Mouse (Mus musculus) left cerebral cortex, adult 11 months (tissue): ENCODE results near the gene Fam71e1.

Experiments used
- DNase-seq: peaks from one replicate; pipeline ENCODE4 v3.0.0; 2022; ENCODE audit warnings: low spot score

The Fam71e1 gene

GRCm38 (mm10) chr7:44535657-44536589, 39.5 kb downstream of the Fam71e1 start:
- no peak for DNase-seq

GRCm38 (mm10) chr7:44536590-44536968, 40.2 kb downstream of the Fam71e1 start:
- DNase-seq = no peak

- no peak for DNase-seq
These were observed 40.6 kb downstream of the Fam71e1 start for GRCm38 (mm10) chr7:44537009-44537408.

GRCm38 (mm10) chr7:44537496-44537895, 41.1 kb downstream of the Fam71e1 start:
- DNase-seq = no peak

DNA sequence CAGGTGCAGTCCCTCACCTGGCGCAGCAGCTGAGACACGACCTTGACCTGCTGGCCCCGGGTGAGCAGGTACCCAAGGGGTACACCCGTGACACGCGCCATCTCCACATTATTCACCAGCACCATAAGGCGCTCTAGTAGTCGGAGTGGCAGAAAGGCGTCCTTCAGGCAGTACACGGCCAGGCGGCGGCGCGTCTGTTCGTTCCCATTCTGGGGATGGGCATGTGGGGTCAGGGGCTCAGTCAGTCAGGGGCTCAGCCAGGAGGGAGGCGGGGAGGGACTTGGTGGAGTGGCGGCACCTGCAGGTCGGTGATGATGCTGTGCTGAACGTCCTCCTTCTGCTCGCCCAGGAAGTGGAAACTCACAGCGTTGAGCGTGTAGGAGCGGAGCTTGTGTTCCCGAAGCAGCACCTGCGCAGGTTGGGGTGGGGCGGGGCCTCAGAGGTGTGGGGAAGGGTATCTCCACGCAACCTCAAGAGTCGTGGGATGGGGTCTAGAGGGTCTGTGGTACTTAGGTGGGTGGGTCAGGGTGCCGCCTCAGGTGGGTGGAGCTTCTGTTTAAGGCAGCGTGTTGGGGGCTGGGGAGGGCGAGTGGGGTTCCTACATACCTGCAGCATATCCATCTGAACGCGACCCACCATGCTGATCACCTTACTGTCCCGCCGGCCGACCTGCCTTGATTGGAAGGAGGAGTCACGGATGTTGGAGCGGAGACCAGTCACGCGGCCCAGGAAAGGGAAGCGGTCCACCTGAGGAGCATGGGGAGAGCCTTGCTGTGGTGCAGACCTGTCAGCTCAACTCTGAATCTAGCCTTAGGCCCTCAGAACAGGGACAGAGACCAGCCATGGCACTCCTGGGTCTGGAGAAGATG, 42.6 kb downstream of the Fam71e1 start:
- no peak for DNase-seq

DNA sequence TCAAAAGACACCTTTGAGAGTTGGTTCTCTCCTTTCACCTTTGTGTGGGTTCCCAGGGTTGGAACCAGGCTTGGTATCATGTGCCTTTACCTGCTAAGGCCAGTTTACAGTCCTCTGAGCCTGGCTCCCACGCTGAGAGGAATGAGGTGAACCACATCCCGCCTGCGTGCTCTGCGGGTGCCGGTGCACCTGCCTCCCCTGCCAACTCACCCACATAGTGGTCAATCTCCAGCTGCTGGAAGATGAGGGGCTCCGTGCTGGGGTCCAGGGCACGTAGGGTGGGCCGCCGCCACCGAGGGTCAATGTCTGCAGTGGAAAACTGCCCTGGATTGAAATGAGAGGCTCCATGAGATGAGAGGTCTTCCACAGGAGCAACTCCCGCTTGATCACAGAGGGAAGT, 46.2 kb downstream of the Fam71e1 start:
- DNase-seq = no peak

DNA sequence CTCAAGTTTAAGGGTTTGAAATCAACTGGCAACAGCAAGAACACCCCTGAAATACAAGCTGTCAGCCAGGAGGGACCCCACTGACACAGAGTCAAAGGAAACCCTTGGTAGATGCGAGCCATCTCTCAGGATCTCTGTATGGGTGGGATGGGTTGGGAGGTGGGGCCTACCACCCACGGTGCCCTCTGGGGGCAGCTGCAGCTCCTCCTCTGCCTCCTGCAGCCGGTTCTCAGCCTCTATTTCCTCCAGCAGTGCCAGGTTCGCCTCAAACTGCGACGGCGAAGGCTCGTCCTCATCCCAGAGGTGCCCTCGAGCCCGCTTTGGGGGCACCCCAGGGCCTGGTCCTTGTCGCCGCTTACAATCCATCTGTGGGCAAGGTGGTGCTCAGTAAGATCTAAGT, 46.7 kb downstream of the Fam71e1 start:
- no peak for DNase-seq

GRCm38 (mm10) chr7:44546274-44546673, 49.9 kb downstream of the Fam71e1 start:
- DNase-seq = no peak

GRCm38 (mm10) chr7:44547041-44547440, 50.7 kb downstream of the Fam71e1 start:
- DNase-seq = no peak

DNA sequence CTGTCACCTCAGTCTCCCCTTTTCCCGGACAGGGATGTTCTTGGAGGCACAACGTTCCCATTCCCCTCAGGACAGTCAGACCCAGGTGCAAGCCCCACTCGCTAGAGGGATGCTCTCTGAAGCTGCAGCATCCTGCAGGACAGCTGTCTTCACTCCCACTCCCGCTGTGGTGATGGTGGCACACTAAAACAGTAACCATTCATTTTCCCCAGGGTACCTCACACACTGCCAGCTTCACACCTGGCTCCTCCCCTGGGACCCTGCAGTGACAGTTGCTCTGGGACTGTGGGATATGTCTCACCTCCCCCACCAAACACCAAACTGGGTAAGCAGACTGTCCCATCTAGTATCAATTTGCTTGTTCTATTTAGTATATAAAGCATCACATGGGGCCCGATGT, 51.3 kb downstream of the Fam71e1 start:
- DNase-seq = no peak

- DNase-seq = peak; percentile 99
These were observed 52.2 kb downstream of the Fam71e1 start, which contains the start of gene Pold1 for GRCm38 (mm10) chr7:44548497-44549087. Gene Pold1 (minus strand): TSS chr7:44548849.

- no peak for DNase-seq
These were observed 53.4 kb downstream of the Fam71e1 start for GRCm38 (mm10) chr7:44549621-44550408.

- no peak for DNase-seq
These were observed 54.0 kb downstream of the Fam71e1 start for GRCm38 (mm10) chr7:44550409-44550678.
